Mouse (Mus musculus) lung, embryonic 14.5 days (tissue): Measurements from ENCODE around the gene Draxin. TPM values are rescaled to one million over a fixed set of nuclear protein-coding genes. Genes with fewer than 3 reads are reported as not detected.

ENCODE experiments used
- ATAC-seq: fragments of 200-750 bp; cut with Nextera tagmentation; 2 replicates; pipeline ENCODE4 v1.8.0; 2017; ENCODE audit warnings: mild to moderate bottlenecking, moderate TSS enrichment, moderate library complexity; ENCODE audit not compliant: insufficient read depth
- DNase-seq: peaks from one replicate; pipeline ENCODE4 v3.0.0-alpha.2; 2015
- H3K27ac ChIP-seq: fragments of 300-500 bp; sonication (generic); 2 replicates; pipeline ENCODE4 v1.5.1; 2014; ENCODE audit warnings: low read depth, mild to moderate bottlenecking, moderate library complexity
- H3K27me3 ChIP-seq: fragments of 300-500 bp; sonication (generic); 2 replicates; pipeline ENCODE4 v1.6.1; 2014; ENCODE audit warnings: low read length, control low read depth; ENCODE audit not compliant: insufficient read depth
- H3K36me3 ChIP-seq: fragments of 300-500 bp; sonication (generic); 2 replicates; pipeline ENCODE4 v1.6.1; 2014; ENCODE audit warnings: control low read depth; ENCODE audit not compliant: insufficient read depth
- H3K4me1 ChIP-seq: fragments of 300-500 bp; sonication (generic); 2 replicates; pipeline ENCODE4 v1.6.1; 2014; ENCODE audit warnings: antibody characterized with exemption, control low read depth; ENCODE audit not compliant: insufficient read depth
- H3K4me2 ChIP-seq: fragments of 300-500 bp; sonication (generic); 2 replicates; pipeline ENCODE4 v1.6.1; 2014; ENCODE audit warnings: mild to moderate bottlenecking
- H3K4me3 ChIP-seq: fragments of 300-500 bp; sonication (generic); 2 replicates; pipeline ENCODE4 v1.5.1; 2014; ENCODE audit warnings: low read depth, low read length
- H3K9ac ChIP-seq: fragments of 300-500 bp; sonication (generic); 2 replicates; pipeline ENCODE4 v1.6.1; 2014
- H3K9me3 ChIP-seq: fragments of 300-500 bp; sonication (generic); 2 replicates; pipeline ENCODE4 v1.6.1; 2016; ENCODE audit warnings: low read depth, low read length, control low read depth
- CTCF ChIP-seq: IDR thresholded peaks from 2 replicates; pipeline ENCODE4 v1.5.1; 2016; ENCODE audit warnings: antibody characterized with exemption, low read depth
- WGBS: fragments of 180-500 bp; shearing (Covaris S2); extraction: QIAGEN DNeasy Blood & Tissue Kit; methylation state at CpG from one replicate; pipeline ENCODE4 v1.1.7; 2014; 5-methylcytosine and 5-hydroxymethylcytosine counted together
- polyA plus RNA-seq: library from polyadenylated mRNA; unstranded; fragments of >200 nt; fragmentation: Nextera tagmentation; extraction: Ambion mirVana; gene quantifications from 2 replicates; pipeline ENCODE4 v1.2.1, GENCODE M21; 2014

Gene Draxin
- polyA plus RNA-seq, 1 experiment from 2014 or later: not detected

GRCm38 (mm10) chr4:148075881-148076280, 54.6 kb downstream of the Draxin start:
- Histone ChIP-seq H3K27me3 (no peaks in the 10 kb centered on the region), H3K9ac (no peak overlapping the region), H3K9me3 (no peaks in the 10 kb centered on the region), H3K4me3 (no peak overlapping the region), H3K4me2 (no peak overlapping the region), H3K4me1 (no peaks in the 10 kb centered on the region), H3K27ac (no peak overlapping the region), H3K36me3 (peaks cover 10% of the 10 kb centered on the region; the same call in 1 of the 2 replicates)
- DNase-seq: no peak
- TF ChIP-seq CTCF: no peak
- ATAC-seq: no peak
- 85% methylated on average over 6 of the region's 6 CpGs for WGBS

- Histone ChIP-seq H3K4me3 (peak overlapping the region; percentile 30), H3K27ac (no peak overlapping the region), H3K9me3 (no peaks in the 10 kb centered on the region), H3K4me1 (no peaks in the 10 kb centered on the region), H3K9ac (peak overlapping the region; percentile 16; the same call in 1 of the 2 replicates), H3K36me3 (peaks cover 9% of the 10 kb centered on the region; the same call in 1 of the 2 replicates), H3K4me2 (peak overlapping the region; percentile 63), H3K27me3 (no peaks in the 10 kb centered on the region)
- DNase-seq: peak; percentile 84
- 30% methylated on average over 21 of the region's 21 CpGs for WGBS
- ATAC-seq: peak; percentile 47
- no peak for TF ChIP-seq CTCF
Observed at GRCm38 (mm10) chr4:148075259-148075658, 55.2 kb downstream of the Draxin start.

DNA sequence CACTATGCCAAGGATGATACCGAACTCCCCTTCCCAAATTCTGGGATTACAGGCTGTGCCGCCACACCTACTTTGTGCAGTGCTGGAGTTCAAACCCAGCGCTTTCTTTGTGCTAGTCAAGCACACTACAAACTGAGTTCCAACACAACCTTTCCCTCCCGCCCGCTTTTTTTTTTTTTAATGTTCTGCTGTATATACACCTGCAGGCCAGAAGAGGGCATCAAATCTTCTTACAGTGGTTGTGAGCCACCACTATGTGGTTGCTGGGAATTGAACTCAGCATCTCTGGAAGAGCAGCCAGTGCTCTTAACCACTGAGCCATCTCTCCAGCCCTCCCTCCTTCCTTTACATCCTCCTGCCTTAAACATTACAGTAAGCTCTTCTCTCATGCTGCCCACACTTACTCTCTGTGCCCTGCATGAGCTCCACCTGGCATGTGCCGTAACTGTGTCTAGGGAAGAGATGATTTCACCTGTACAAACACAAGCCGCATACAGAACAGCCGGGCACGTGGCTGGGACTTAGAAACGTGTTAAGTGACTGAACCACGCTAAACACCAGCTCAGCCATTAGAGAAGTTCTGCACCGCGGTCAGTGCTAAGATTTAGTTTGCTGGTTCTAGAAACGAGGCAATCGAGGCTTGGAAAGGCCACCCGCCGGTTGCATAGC, 55.8 kb downstream of the Draxin start:
- H3K4me1 ChIP-seq: no peaks in the 10 kb centered on the region
- DNase-seq (peak; percentile 66), ATAC-seq (peak; percentile 24; the same call in 1 of the 2 replicates)
- peaks cover 4% of the 10 kb centered on the region; the same call in 1 of the 2 replicates for H3K36me3 ChIP-seq
- peak overlapping the region; percentile 16; the same call in 1 of the 2 replicates for H3K9ac ChIP-seq
- H3K4me3 ChIP-seq: peak overlapping the region; percentile 30
- no peaks in the 10 kb centered on the region for H3K9me3 ChIP-seq
- H3K27me3 ChIP-seq: no peaks in the 10 kb centered on the region
- WGBS: 39% methylated on average over 17 of the region's 17 CpGs
- TF ChIP-seq CTCF: peak; percentile 57
- H3K4me2 ChIP-seq: peak overlapping the region; percentile 63
- H3K27ac ChIP-seq: no peak overlapping the region

DNA sequence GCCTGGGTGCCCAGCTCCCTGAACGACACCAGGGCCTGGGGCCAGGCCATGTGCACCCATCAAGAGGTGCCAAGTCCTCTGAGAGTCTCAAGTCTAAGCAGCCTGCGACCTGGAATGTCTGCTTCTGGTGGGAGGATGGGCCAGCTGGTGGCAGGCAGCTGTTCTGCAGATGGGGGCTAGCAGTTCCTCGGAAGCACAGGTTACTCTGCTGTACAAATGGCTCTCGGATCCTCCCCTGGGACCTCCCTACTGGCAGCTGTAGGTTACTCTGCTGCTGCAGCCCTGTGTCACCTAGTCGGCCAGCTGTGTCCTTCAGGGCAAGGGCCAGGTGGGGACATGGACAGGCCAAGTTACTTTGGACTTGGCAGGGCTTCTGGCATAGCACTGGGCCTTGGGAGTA, 59.0 kb downstream of the Draxin start:
- TF ChIP-seq CTCF: no peak
- Histone ChIP-seq H3K27ac (no peak overlapping the region), H3K9me3 (no peaks in the 10 kb centered on the region), H3K4me3 (no peak overlapping the region), H3K4me1 (no peaks in the 10 kb centered on the region), H3K27me3 (no peaks in the 10 kb centered on the region), H3K9ac (no peak overlapping the region), H3K4me2 (no peak overlapping the region), H3K36me3 (no peaks in the 10 kb centered on the region)
- ATAC-seq (no peak), DNase-seq (no peak)
- 45% methylated on average over 5 of the region's 5 CpGs for WGBS

DNA sequence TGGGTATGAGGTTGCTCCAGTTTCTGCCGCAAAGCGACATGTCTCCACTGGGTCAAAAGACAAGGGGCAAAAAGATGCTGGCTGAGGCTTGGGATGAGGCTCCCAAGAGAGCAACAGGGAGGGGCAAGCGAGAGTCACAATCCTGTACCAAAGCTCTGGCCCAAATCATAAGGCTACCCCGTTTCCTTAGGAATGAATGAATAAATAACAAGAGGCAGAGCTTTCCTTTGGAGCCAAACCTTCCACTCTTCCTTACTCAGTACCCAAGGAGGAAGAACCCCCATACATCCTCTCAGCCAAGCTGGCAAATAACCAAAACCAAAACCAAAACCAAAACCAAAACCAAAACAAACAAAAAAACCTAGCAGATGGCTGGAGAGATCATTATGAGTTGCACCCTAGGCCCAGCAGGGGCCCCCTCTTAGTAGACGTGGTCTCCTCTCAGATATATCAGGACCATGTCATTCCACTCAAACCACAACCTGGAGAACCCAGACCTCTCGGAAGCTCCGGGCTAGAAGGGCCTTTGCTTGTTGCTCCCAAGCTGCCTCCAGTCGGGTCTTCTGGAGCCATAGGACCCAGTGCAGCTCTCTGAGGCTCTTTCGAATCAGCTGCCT, 60.8 kb downstream of the Draxin start:
- H3K27me3 ChIP-seq: no peaks in the 10 kb centered on the region
- no peak overlapping the region for H3K9ac ChIP-seq
- TF ChIP-seq CTCF: no peak
- H3K36me3 ChIP-seq: no peaks in the 10 kb centered on the region
- no peak for ATAC-seq
- H3K4me1 ChIP-seq: no peaks in the 10 kb centered on the region
- H3K4me2 ChIP-seq: no peak overlapping the region
- H3K27ac ChIP-seq: no peak overlapping the region
- DNase-seq: no peak
- 67% methylated on average over 9 of the region's 9 CpGs for WGBS
- no peak overlapping the region for H3K4me3 ChIP-seq
- H3K9me3 ChIP-seq: no peaks in the 10 kb centered on the region

DNA sequence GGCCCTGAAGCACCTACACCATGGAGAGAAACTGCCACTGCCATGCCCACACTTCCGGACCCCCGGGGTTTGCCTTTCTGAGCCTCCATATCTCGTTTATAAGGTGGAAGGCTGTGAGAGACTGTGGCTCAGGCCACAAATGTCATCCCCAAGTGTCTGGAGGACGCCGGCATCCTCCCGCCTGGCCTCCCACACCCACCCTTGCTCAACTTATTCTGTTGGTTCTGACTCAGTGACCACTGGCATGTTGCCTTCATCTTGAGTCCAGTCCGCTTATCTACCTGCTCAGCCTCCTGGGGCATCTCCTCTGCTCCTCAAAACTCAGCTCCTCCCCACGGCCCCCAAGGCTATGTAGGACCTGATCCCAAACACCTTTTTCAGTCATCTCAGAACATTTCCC, 63.2 kb downstream of the Draxin start:
- Histone ChIP-seq H3K36me3 (no peaks in the 10 kb centered on the region), H3K4me1 (no peaks in the 10 kb centered on the region), H3K9me3 (no peaks in the 10 kb centered on the region), H3K27me3 (no peaks in the 10 kb centered on the region), H3K4me2 (no peak overlapping the region), H3K27ac (no peak overlapping the region), H3K4me3 (no peak overlapping the region), H3K9ac (no peak overlapping the region)
- no peak for ATAC-seq
- DNase-seq: no peak
- WGBS: 81% methylated on average over 8 of the region's 8 CpGs
- TF ChIP-seq CTCF: no peak

GRCm38 (mm10) chr4:148066401-148066744, 64.1 kb downstream of the Draxin start:
- no peak for TF ChIP-seq CTCF
- Histone ChIP-seq H3K9ac (no peak overlapping the region), H3K4me2 (no peak overlapping the region), H3K36me3 (no peaks in the 10 kb centered on the region), H3K27ac (no peak overlapping the region), H3K4me1 (no peaks in the 10 kb centered on the region), H3K27me3 (no peaks in the 10 kb centered on the region), H3K4me3 (no peak overlapping the region), H3K9me3 (no peaks in the 10 kb centered on the region)
- ATAC-seq: no peak
- DNase-seq: no peak
- WGBS: 51% methylated on average over 9 of the region's 9 CpGs
